Mouse (Mus musculus) heart, embryonic 15.5 days (tissue): ENCODE data around the gene Map2k1. TPM values are rescaled to one million over a fixed set of nuclear protein-coding genes. Genes with fewer than 3 reads are reported as not detected.
"Not testable (repeated sequence)": the region's sequence is repeated elsewhere in the genome, so short reads cannot be mapped to it uniquely, and the experiment has no call there.

Experiments used
- ATAC-seq: fragments of 200-750 bp; cut with Nextera tagmentation; replicated peaks from 2 replicates; pipeline ENCODE4 v1.8.0; 2017; ENCODE audit warnings: low read depth, moderate TSS enrichment; ENCODE audit not compliant: insufficient number of reproducible peaks, insufficient read depth, low FRiP score
- H3K27ac ChIP-seq: fragments of 300-500 bp; sonication (generic); 2 replicates; pipeline ENCODE4 v1.5.1; 2015; ENCODE audit warnings: mild to moderate bottlenecking, inconsistent platforms
- H3K27me3 ChIP-seq: fragments of 300-500 bp; sonication (generic); 2 replicates; pipeline ENCODE4 v1.6.1; 2015; ENCODE audit warnings: inconsistent platforms
- H3K36me3 ChIP-seq: fragments of 300-500 bp; sonication (generic); 2 replicates; pipeline ENCODE4 v1.6.1; 2015; ENCODE audit warnings: mild to moderate bottlenecking, inconsistent platforms
- H3K4me1 ChIP-seq: fragments of 300-500 bp; sonication (generic); replicated peaks from 2 replicates; pipeline ENCODE4 v1.6.1; 2015; ENCODE audit warnings: inconsistent platforms
- H3K4me2 ChIP-seq: fragments of 300-500 bp; sonication (generic); 2 replicates; pipeline ENCODE4 v1.6.1; 2015; ENCODE audit warnings: inconsistent platforms, mild to moderate bottlenecking, moderate library complexity
- H3K4me3 ChIP-seq: fragments of 300-500 bp; sonication (generic); 2 replicates; pipeline ENCODE4 v1.5.1; 2015; ENCODE audit warnings: mild to moderate bottlenecking, inconsistent platforms
- H3K9ac ChIP-seq: fragments of 300-500 bp; sonication (generic); 2 replicates; pipeline ENCODE4 v1.6.1; 2015; ENCODE audit warnings: mild to moderate bottlenecking, inconsistent platforms
- H3K9me3 ChIP-seq: fragments of 300-500 bp; sonication (generic); replicated peaks from 2 replicates; pipeline ENCODE4 v1.6.1; 2016; ENCODE audit warnings: inconsistent platforms
- WGBS: fragments of 180-500 bp; shearing (Covaris S2); methylation state at CpG from one replicate; pipeline ENCODE4 v1.1.7; 2015; ENCODE audit warnings: mixed read lengths; 5-methylcytosine and 5-hydroxymethylcytosine counted together
- polyA plus RNA-seq: library from polyadenylated mRNA; unstranded; fragments of >200 nt; fragmentation: Nextera tagmentation; extraction: Ambion mirVana; gene quantifications from 2 replicates; pipeline ENCODE4 v1.2.1, GENCODE M21; 2015

Gene Map2k1
- 78.3 and 80.8 TPM in 2 replicates for polyA plus RNA-seq

DNA sequence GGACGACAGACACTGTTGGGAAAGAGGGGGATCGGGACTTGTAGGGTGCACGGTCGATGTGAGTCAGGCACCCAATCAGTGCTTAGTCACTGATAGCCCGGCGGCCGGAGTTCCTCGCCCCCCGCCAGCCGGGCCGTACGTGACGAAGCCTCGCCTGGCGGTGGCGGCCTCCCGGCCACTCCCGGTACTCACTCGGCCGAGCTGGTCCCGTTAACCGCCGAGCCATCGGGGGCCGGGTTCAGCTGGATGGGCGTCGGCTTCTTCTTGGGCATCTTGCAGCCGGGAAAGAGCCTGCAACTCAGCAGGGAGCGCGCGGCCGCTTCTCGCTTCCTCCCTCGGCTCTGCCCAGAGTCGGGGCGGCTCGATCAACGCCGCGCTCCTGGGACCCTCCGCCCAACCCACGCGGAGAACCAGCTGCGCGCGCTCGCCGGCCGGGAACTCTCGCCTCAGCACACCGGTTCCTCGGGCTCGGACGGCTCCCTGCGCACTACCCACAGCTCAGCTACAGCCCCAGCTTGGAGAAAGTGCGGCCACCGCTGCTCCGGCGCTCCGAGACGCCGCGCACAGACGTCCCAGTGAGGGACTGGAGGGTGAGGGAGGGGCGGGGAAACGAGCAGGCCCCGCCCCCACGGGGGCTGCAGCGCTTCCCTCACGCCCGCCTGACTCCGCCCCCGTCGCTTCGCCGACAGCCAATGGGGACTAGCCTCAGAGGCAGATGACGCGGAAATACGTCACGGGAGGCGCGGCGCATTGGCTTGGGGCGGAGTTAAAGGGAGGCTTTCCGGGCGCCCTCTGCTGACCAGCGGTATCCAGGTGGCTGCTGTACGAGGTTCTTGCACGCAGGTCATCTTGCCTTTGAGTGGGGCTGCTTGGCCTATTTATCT, at the start of gene Map2k1:
Gene Map2k1, minus strand, starts transcription at position 611 of the 884 bp plus-strand sequence.
- Histone ChIP-seq H3K9me3 (no peaks in the 10 kb centered on the region), H3K9ac (peak within 1 kb of the TSS; percentile 93), H3K36me3 (no peaks in the 10 kb centered on the region), H3K27me3 (no peaks in the 10 kb centered on the region), H3K4me3 (peak within 1 kb of the TSS; percentile 91), H3K4me2 (peak within 1 kb of the TSS; percentile 68), H3K27ac (peak within 1 kb of the TSS; percentile 93), H3K4me1 (peaks cover 19% of the 10 kb centered on the region)
- under 1% methylated on average over 88 of the region's 89 CpGs for WGBS
- peak; percentile 97 for ATAC-seq

DNA sequence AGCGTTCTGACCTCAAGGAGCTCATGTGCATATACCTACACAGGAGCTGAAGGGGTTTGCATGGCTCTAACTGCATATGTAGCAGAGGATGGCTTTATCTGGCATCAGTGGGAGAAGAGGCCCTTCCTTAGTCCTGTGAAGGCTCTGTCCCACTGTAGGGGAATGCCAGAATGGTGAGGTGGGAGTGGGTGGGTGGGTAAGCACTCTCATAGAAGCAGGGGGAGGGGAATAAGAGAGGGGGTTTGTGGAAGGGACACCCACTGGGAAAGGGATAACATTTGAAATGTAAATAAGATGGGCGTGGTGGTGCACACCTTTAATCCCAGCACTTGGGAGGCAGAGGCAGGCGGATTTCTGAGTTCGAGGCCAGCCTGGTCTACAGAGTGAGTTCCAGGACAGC, 49.7 kb upstream of the Map2k1 start:
- H3K27ac ChIP-seq, H3K4me2 ChIP-seq, H3K4me3 ChIP-seq, ATAC-seq, H3K9ac ChIP-seq, H3K27me3 ChIP-seq, H3K9me3 ChIP-seq, H3K4me1 ChIP-seq: not testable (repeated sequence)
- 92% methylated on average over 4 of the region's 4 CpGs for WGBS
- H3K36me3 ChIP-seq: peaks cover 65% of the 10 kb centered on the region

DNA sequence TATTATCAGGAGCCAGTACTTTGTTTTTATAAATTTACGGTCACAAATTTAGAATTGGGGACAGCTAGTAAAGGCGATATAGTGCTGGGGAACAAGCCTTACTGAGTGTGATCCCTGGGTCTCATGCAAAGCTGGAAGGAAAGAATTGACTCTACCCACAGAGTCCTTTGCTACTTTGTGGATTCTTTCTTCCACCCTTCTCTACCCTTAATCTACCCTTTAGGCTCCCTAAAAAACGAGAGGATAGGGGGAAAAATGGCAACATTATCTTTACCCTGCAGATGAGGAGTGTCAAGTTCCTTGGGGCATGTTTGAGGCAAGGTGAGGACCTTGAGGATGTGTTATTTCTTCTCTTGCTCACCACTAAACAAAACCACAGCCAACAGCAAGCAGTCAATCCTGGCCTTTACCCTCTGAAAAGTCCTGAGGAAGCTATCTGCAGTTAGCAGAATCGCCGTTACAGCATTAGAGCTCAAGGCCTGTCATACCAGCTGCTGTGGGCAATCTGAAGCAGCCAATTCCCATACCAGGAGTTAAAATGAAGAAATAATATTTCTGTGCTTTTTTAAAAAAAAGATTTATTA, 29.1 kb upstream of the Map2k1 start:
- H3K27me3 ChIP-seq: no peaks in the 10 kb centered on the region
- no peak for ATAC-seq
- no peaks in the 10 kb centered on the region for H3K9me3 ChIP-seq
- H3K9ac ChIP-seq: peak overlapping the region; percentile 92
- WGBS: 42% methylated on average over 5 of the region's 5 CpGs
- peak overlapping the region; percentile 78 for H3K4me2 ChIP-seq
- H3K27ac ChIP-seq: no peak overlapping the region; the same call in 1 of the 2 replicates
- peak overlapping the region; percentile 87 for H3K4me3 ChIP-seq
- peaks cover 10% of the 10 kb centered on the region for H3K4me1 ChIP-seq
- H3K36me3 ChIP-seq: no peaks in the 10 kb centered on the region

DNA sequence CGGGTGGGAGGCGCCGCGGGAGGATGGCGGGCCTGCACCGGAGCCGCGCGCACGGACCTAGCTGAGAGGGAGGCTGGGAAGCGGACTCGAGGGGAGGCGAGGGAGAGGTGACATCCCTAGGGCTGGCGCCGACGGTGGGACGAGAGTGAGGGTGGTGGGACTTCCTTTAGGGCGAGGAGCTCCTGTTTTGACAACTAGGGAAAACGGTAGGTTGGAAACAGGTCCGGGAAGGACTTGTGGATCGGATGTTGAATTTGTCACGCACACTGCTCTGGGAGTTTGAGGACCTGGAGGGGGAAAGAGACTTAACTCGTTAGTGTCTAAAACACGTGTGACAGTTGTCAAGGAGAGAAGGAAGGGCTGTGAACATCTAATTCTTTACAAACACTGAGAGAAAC, 28.3 kb upstream of the Map2k1 start:
- no peaks in the 10 kb centered on the region for H3K27me3 ChIP-seq
- ATAC-seq: peak; percentile 86
- peak overlapping the region; percentile 92 for H3K9ac ChIP-seq
- no peaks in the 10 kb centered on the region for H3K36me3 ChIP-seq
- no peaks in the 10 kb centered on the region for H3K9me3 ChIP-seq
- peak overlapping the region; percentile 78 for H3K4me2 ChIP-seq
- H3K4me1 ChIP-seq: peaks cover 10% of the 10 kb centered on the region
- peak overlapping the region; percentile 91 for H3K27ac ChIP-seq
- WGBS: 0% methylated on average over 24 of the region's 24 CpGs
- H3K4me3 ChIP-seq: peak overlapping the region; percentile 87

DNA sequence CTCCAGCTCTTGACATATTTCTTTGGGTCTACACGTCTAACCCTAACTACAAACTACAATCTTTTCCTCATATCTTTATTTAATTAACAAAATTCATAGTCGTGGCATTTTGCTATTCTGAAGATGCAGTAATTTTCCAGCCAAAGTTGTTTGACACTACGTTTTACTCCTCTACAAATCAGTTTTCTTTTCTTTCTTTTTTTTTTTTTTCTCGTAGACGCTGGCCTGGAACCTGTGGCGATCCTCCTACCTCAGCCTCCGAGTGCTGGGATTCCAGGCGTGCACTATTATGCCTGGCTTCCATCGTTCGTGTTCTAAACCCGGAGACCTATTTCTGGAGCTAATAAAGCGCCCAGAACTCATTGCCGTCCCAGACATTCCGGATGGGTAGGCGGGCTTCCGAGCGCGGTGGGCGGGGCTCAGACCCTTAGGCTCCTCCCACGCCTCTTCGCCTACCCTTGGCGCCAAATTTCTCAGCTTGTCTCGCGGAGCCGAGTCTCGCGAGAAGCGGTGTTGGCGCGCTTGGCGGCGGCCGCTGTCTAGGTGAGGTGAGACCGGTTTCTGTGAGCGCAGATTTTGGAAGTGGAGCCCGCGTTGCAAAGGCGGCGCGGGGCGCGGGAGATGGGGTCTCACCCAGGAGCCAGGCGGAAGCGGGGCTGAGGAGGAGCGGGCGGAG, 27.8 kb upstream of the Map2k1 start, which contains the start of gene Tipin:
Gene Tipin, plus strand, starts transcription at position 477 of the 676 bp plus-strand sequence.
- peak within 1 kb of the TSS; percentile 91 for H3K27ac ChIP-seq
- 2% methylated on average over 46 of the region's 46 CpGs for WGBS
- H3K36me3 ChIP-seq: no peaks in the 10 kb centered on the region
- H3K9me3 ChIP-seq: no peaks in the 10 kb centered on the region
- no peaks in the 10 kb centered on the region for H3K27me3 ChIP-seq
- ATAC-seq: peak; percentile 95
- peak within 1 kb of the TSS; percentile 92 for H3K9ac ChIP-seq
- peak within 1 kb of the TSS; percentile 78 for H3K4me2 ChIP-seq
- peak within 1 kb of the TSS; percentile 87 for H3K4me3 ChIP-seq
- peaks cover 10% of the 10 kb centered on the region for H3K4me1 ChIP-seq

DNA sequence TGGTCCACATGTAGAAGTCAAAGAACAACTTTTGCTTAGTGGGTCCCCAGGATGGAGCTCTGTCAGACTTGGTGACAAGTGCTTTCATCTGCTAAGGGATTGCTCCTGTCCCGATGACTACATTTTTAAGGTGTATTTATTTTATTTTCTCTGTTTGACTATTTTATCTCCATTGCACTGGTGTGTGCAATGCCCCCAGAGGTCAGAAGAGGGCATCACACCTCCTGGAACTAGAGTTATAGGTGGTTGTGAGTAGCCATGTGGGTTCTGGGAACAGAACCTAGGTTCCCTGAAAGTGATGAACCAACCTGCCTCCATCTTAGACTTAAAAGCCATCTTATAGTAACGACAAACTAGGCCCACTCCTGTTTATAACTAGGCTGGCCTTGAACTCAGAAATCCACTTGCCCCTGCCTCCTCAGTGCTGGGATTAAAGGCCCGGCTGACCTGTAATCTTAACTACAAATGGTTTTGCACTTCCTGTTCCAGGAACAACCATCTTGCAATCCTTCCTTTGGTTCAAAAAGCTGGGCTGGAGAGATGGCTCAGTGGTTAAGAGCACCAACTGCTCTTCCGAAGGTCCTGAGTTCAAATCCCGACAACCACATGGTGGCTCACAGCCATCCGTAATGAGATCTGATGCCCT, 25.4 kb upstream of the Map2k1 start:
- H3K27ac ChIP-seq: no peak overlapping the region
- peaks cover 10% of the 10 kb centered on the region for H3K4me1 ChIP-seq
- 90% methylated on average over 6 of the region's 6 CpGs for WGBS
- H3K36me3 ChIP-seq: no peaks in the 10 kb centered on the region
- no peak for ATAC-seq
- H3K9me3 ChIP-seq: no peaks in the 10 kb centered on the region
- no peak overlapping the region for H3K4me2 ChIP-seq
- no peak overlapping the region for H3K9ac ChIP-seq
- H3K4me3 ChIP-seq: no peak overlapping the region
- H3K27me3 ChIP-seq: no peaks in the 10 kb centered on the region

DNA sequence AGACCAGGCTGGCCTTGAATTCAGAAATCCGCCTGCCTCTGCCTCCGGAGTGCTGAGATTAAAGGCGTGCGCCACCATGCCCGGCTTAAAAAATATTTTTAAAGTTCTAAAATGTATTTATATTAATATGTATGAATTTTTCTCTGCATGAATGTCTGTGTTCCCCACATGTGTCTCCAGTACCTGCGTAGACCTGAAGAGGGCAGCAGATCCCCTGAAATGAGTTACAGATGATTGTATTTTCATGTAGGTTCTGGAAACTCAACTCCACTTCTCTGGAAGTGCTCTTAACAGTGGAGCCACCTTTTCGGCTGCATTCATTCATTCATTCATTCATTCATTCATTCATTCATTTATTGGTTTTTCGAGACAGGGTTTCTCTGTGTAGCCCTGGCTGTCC, 24.3 kb upstream of the Map2k1 start:
- Histone ChIP-seq H3K27me3 (no peaks in the 10 kb centered on the region), H3K9me3 (no peaks in the 10 kb centered on the region), H3K9ac (no peak overlapping the region), H3K4me1 (peaks cover 9% of the 10 kb centered on the region), H3K4me3 (no peak overlapping the region), H3K36me3 (no peaks in the 10 kb centered on the region), H3K4me2 (no peak overlapping the region), H3K27ac (no peak overlapping the region)
- 63% methylated on average over 8 of the region's 8 CpGs for WGBS
- no peak for ATAC-seq

DNA sequence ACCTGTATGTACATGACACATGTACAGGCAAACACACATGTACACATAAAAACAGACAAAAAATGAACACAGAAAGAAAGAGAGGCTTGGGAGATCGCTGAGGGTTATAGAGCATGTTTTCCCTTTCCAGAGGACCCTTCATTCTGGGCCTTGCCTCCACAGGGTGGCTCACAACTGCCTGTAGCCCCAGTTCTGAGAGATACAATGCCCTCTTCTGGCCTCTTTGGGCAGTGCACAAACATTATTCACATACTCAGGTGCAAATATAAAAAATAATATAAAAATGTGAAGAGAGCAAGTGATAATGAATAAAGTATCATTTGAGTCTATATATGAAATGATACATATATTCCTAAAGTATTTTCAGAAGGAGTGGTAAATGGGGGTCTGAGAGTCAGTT, 21.5 kb upstream of the Map2k1 start:
- no peak for ATAC-seq
- Histone ChIP-seq H3K4me3 (no peak overlapping the region), H3K36me3 (no peaks in the 10 kb centered on the region), H3K4me1 (no peaks in the 10 kb centered on the region), H3K27me3 (no peaks in the 10 kb centered on the region), H3K9ac (no peak overlapping the region), H3K4me2 (no peak overlapping the region), H3K9me3 (no peaks in the 10 kb centered on the region), H3K27ac (no peak overlapping the region)
- WGBS: 65% methylated on average over 1 of the region's 1 CpGs

DNA sequence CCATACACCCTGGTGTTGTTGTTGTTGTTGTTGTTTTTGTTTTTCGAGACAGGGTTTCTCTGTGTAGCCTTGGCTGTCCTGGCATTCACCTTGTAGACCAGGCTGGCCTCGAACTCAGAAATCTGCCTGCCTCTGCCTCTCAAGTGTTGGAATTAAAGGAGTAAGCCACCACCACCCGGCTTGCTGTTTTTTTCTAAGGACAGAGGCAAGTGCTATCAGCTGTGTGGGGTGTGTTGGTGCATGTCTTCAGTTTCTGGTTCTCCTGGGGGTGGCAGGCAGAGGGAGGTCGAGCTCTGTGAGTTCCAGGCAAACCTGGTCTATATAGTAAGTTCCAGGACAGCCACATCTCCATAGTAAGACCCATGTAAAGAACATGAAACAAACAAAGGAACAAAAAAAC, 20.9 kb upstream of the Map2k1 start:
- ATAC-seq: no peak
- Histone ChIP-seq H3K4me1 (no peaks in the 10 kb centered on the region), H3K9ac (no peak overlapping the region), H3K4me3 (no peak overlapping the region), H3K27me3 (no peaks in the 10 kb centered on the region), H3K9me3 (no peaks in the 10 kb centered on the region), H3K4me2 (no peak overlapping the region), H3K27ac (no peak overlapping the region), H3K36me3 (no peaks in the 10 kb centered on the region)
- WGBS: 72% methylated on average over 4 of the region's 4 CpGs

DNA sequence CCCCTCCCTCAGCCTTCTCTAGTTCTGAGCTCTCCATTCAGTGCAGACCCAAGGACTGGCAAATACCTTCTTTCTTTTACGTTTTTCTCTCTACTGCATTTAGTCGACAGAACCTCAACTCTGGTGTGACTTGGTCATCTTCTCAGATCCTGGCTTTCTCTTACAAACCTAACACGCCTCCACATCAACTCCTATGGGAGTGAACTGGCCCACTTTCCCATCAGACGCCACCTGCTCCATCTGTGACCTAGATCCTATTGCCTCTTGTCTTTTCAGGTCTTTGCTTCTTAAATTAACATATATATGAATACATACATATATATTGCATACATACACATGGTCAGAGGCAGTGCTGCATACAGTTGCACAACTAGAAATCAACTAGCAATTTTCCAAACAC, 20.3 kb upstream of the Map2k1 start:
- Histone ChIP-seq H3K4me1 (no peaks in the 10 kb centered on the region), H3K4me2 (no peak overlapping the region), H3K36me3 (no peaks in the 10 kb centered on the region), H3K4me3 (no peak overlapping the region), H3K27me3 (no peaks in the 10 kb centered on the region), H3K9me3 (no peaks in the 10 kb centered on the region), H3K27ac (no peak overlapping the region), H3K9ac (no peak overlapping the region)
- ATAC-seq: no peak
- WGBS: 66% methylated on average over 4 of the region's 4 CpGs

DNA sequence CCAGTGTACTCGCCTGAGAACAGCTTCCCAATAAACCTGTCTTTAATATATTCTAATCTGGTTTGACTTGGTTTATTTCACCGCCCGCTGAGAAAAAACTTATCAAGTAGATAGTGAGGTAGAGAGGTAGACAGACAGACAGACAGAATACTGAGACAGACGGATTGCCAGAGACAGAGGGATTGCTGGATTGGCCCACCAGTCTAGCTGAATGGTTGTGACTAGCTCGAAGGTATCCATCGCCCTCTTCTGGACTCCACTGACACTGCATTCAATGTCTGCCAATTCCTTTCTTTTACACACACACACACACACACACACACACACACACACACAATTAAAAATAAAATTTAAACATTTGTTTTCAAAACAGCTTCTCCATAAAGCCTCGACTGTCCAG, 19.2 kb upstream of the Map2k1 start:
- Histone ChIP-seq H3K4me1 (no peaks in the 10 kb centered on the region), H3K9me3 (no peaks in the 10 kb centered on the region), H3K27ac (no peak overlapping the region), H3K4me3 (no peak overlapping the region), H3K4me2 (no peak overlapping the region), H3K27me3 (no peaks in the 10 kb centered on the region), H3K36me3 (no peaks in the 10 kb centered on the region), H3K9ac (no peak overlapping the region)
- no peak for ATAC-seq
- WGBS: 38% methylated on average over 7 of the region's 7 CpGs
